Mouse (Mus musculus) heart, postnatal 0 days (tissue): ENCODE data around the gene Slc48a1. TPM values are rescaled to one million over a fixed set of nuclear protein-coding genes. Genes with fewer than 3 reads are reported as not detected.

Experiments
- ATAC-seq: fragments of 200-750 bp; cut with Nextera tagmentation; 2 replicates; pipeline ENCODE4 v1.8.0; 2017; ENCODE audit warnings: low read depth, moderate number of reproducible peaks, moderate library complexity; ENCODE audit not compliant: insufficient read depth
- DNase-seq: peaks from one replicate; pipeline ENCODE4 v3.0.0-alpha.2; 2016; ENCODE audit warnings: low spot score
- H3K27ac ChIP-seq: fragments of 300-500 bp; sonication (generic); 2 replicates; pipeline ENCODE4 v1.5.1; 2014; ENCODE audit warnings: low read depth, mild to moderate bottlenecking
- H3K27me3 ChIP-seq: fragments of 300-500 bp; sonication (generic); 2 replicates; pipeline ENCODE4 v1.6.1; 2014; ENCODE audit warnings: low read length, mixed read lengths; ENCODE audit not compliant: control insufficient read depth, insufficient read depth
- H3K36me3 ChIP-seq: fragments of 300-500 bp; sonication (generic); replicated peaks from 2 replicates; pipeline ENCODE4 v1.6.1; 2014; ENCODE audit warnings: low read length, mixed read lengths; ENCODE audit not compliant: control insufficient read depth, insufficient read depth
- H3K4me1 ChIP-seq: fragments of 300-500 bp; sonication (generic); 2 replicates; pipeline ENCODE4 v1.6.1; 2014; ENCODE audit warnings: antibody characterized with exemption; ENCODE audit not compliant: control insufficient read depth, insufficient read depth
- H3K4me2 ChIP-seq: fragments of 300-500 bp; sonication (generic); 2 replicates; pipeline ENCODE4 v1.6.1; 2014; ENCODE audit warnings: low read depth, mild to moderate bottlenecking, low read length, moderate library complexity
- H3K4me3 ChIP-seq: fragments of 300-500 bp; sonication (generic); 2 replicates; pipeline ENCODE4 v1.5.1; 2014; ENCODE audit warnings: low read depth, low read length
- H3K9ac ChIP-seq: fragments of 300-500 bp; sonication (generic); replicated peaks from 2 replicates; pipeline ENCODE4 v1.6.1; 2014; ENCODE audit warnings: low read depth, low read length, mixed read lengths
- H3K9me3 ChIP-seq: fragments of 300-500 bp; sonication (generic); replicated peaks from 2 replicates; pipeline ENCODE4 v1.6.1; 2016; ENCODE audit warnings: low read length; ENCODE audit not compliant: control insufficient read depth
- CTCF ChIP-seq: IDR thresholded peaks from 2 replicates; pipeline ENCODE4 v1.5.1; 2016; ENCODE audit warnings: antibody characterized with exemption, control low read depth, low read depth
- EP300 ChIP-seq: IDR thresholded peaks from 2 replicates; pipeline ENCODE4 v1.6.1; 2016; ENCODE audit warnings: antibody characterized with exemption, low read depth
- WGBS: fragments of 180-500 bp; shearing (Covaris S2); extraction: QIAGEN DNeasy Blood & Tissue Kit; methylation state at CpG from one replicate; pipeline ENCODE4 v1.1.7; 2014; 5-methylcytosine and 5-hydroxymethylcytosine counted together
- polyA plus RNA-seq: library from polyadenylated mRNA; unstranded; fragments of >200 nt; fragmentation: Nextera tagmentation; extraction: Ambion mirVana; gene quantifications from 2 replicates; pipeline ENCODE4 v1.2.1, GENCODE M21; 2015
- total RNA-seq: library from RNA; depleted of rRNA; stranded (reverse); fragments of >200 nt; gene quantifications from 2 replicates; pipeline ENCODE4 v1.2.3, GENCODE M21; 2014; ENCODE audit warnings: low replicate concordance

Slc48a1 gene
- total and polyA plus RNA-seq, 2 experiments from 2014 or later, result 76.1 to 92.1 TPM

GRCm38 (mm10) chr15:97743961-97744525 lies 34.3 kb upstream of the Slc48a1 start:
- Histone ChIP-seq H3K4me2 (no peak overlapping the region), H3K36me3 (peaks cover 9% of the 10 kb centered on the region), H3K4me1 (peaks cover 20% of the 10 kb centered on the region), H3K9me3 (no peaks in the 10 kb centered on the region), H3K4me3 (no peak overlapping the region), H3K27me3 (no peaks in the 10 kb centered on the region), H3K9ac (no peak overlapping the region), H3K27ac (no peak overlapping the region)
- 64% methylated on average over 10 of the region's 12 CpGs for WGBS
- TF ChIP-seq CTCF (no peak), EP300 (no peak)
- ATAC-seq, result no peak
- DNase-seq, result no peak

DNA sequence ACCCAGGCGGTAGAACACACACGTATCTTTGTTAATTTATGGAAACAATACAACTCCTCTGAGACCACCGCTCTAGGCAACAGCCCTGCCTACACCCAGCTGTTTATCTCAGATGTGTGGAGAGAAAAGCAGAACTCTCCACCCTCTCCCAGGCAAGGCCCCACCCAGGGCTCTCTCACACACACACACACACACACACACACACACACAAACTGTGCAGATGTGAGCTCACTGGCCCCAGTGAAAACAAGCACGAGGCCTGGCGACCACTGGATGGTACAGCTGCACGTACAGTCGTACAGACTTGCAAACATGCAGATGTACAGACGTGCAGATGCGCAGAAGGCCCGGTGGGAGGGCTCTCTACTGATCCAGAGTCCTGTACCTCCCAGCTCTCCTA lies 33.4 kb upstream of the Slc48a1 start:
- peaks cover 28% of the 10 kb centered on the region for H3K4me1 ChIP-seq
- H3K4me2 ChIP-seq, result peak overlapping the region; percentile 7; the same call in 1 of the 2 replicates
- TF ChIP-seq CTCF (no peak), EP300 (no peak)
- 62% methylated on average over 10 of the region's 10 CpGs for WGBS
- no peaks in the 10 kb centered on the region for H3K9me3 ChIP-seq
- 0 out of 2 replicates have a peak overlapping the region, but pooled peaks have one; percentile 4 for H3K9ac ChIP-seq
- H3K36me3 ChIP-seq, result peaks cover 12% of the 10 kb centered on the region
- peak; percentile 78 for DNase-seq
- H3K4me3 ChIP-seq, result no peak overlapping the region
- H3K27me3 ChIP-seq, result no peaks in the 10 kb centered on the region
- H3K27ac ChIP-seq, result peak overlapping the region; percentile 58
- 0 out of 2 replicates have a peak, but pooled peaks have one; percentile 12 for ATAC-seq

GRCm38 (mm10) chr15:97745331-97745730 lies 33.0 kb upstream of the Slc48a1 start:
- WGBS, result 27% methylated on average over 9 of the region's 10 CpGs
- no peaks in the 10 kb centered on the region for H3K27me3 ChIP-seq
- peak overlapping the region; percentile 7; the same call in 1 of the 2 replicates for H3K4me2 ChIP-seq
- DNase-seq (peak; percentile 41), ATAC-seq (0 out of 2 replicates have a peak, but pooled peaks have one; percentile 10)
- H3K9ac ChIP-seq, result 0 out of 2 replicates have a peak overlapping the region, but pooled peaks have one; percentile 4
- H3K4me3 ChIP-seq, result no peak overlapping the region
- TF ChIP-seq CTCF, result no peak
- no peak for TF ChIP-seq EP300
- H3K9me3 ChIP-seq, result no peaks in the 10 kb centered on the region
- peak overlapping the region; percentile 58 for H3K27ac ChIP-seq
- H3K4me1 ChIP-seq, result peaks cover 31% of the 10 kb centered on the region
- H3K36me3 ChIP-seq, result peaks cover 12% of the 10 kb centered on the region

DNA sequence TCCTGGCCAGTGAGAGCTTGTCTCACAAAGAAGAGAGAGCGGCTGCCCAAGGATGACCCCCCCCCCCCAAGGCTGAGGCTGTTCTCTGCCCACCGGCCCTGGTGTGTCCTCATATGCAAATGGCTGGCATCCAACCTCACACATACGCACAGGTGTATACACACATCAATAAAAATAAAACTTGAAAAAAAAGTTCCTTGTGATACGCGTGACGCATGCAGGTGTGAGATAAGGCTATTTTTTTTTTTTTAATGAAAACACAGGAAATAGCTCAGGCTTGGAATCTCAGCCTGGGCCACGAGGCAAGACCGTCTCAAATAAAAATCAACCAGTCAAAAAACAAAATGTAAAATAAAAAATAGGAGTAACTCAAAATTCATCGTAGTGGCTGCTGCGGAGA lies 32.0 kb upstream of the Slc48a1 start:
- H3K4me1 ChIP-seq, result peaks cover 40% of the 10 kb centered on the region
- no peaks in the 10 kb centered on the region for H3K27me3 ChIP-seq
- no peak overlapping the region for H3K27ac ChIP-seq
- H3K4me3 ChIP-seq, result no peak overlapping the region
- H3K9ac ChIP-seq, result no peak overlapping the region
- TF ChIP-seq EP300, result no peak
- no peak for TF ChIP-seq CTCF
- H3K36me3 ChIP-seq, result peaks cover 12% of the 10 kb centered on the region
- ATAC-seq, result no peak
- 83% methylated on average over 10 of the region's 10 CpGs for WGBS
- no peak for DNase-seq
- H3K9me3 ChIP-seq, result no peaks in the 10 kb centered on the region
- H3K4me2 ChIP-seq, result no peak overlapping the region

GRCm38 (mm10) chr15:97746748-97747147 lies 31.6 kb upstream of the Slc48a1 start:
- no peaks in the 10 kb centered on the region for H3K9me3 ChIP-seq
- H3K9ac ChIP-seq, result no peak overlapping the region
- no peak overlapping the region for H3K27ac ChIP-seq
- TF ChIP-seq CTCF, result no peak
- no peak for TF ChIP-seq EP300
- no peak for DNase-seq
- no peak overlapping the region for H3K4me2 ChIP-seq
- 85% methylated on average over 24 of the region's 24 CpGs for whole genome bisulfite sequencing
- H3K4me3 ChIP-seq, result no peak overlapping the region
- peaks cover 12% of the 10 kb centered on the region for H3K36me3 ChIP-seq
- ATAC-seq, result no peak
- H3K27me3 ChIP-seq, result no peaks in the 10 kb centered on the region
- peaks cover 38% of the 10 kb centered on the region for H3K4me1 ChIP-seq

DNA sequence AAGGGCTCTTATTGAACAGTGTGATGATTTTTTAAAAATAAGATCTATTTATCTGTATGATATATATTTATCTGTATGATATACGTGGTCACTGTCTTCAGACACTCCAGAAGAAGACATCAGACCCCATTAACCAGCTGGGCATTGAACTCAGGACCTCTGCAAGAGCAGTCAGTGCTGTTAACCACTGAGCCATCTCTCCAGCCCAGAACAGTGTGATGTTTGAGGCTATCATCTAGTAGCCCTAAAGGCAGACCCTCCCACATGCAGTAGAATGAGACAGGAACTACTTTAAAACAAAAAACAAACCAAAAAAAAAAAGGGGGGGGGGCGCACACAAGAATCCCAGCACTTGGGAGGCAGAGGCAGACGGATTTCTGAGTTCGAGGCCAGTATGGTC lies 30.8 kb upstream of the Slc48a1 start:
- Histone ChIP-seq H3K4me2 (no peak overlapping the region), H3K27me3 (no peaks in the 10 kb centered on the region), H3K36me3 (peaks cover 12% of the 10 kb centered on the region), H3K9ac (no peak overlapping the region), H3K9me3 (no peaks in the 10 kb centered on the region), H3K27ac (no peak overlapping the region), H3K4me1 (peaks cover 34% of the 10 kb centered on the region), H3K4me3 (no peak overlapping the region)
- WGBS, result 92% methylated on average over 4 of the region's 4 CpGs
- no peak for DNase-seq
- TF ChIP-seq EP300 (no peak), CTCF (no peak)
- no peak for ATAC-seq
